Mouse (Mus musculus): ENCODE data around the gene Atp2c2.

DNA sequence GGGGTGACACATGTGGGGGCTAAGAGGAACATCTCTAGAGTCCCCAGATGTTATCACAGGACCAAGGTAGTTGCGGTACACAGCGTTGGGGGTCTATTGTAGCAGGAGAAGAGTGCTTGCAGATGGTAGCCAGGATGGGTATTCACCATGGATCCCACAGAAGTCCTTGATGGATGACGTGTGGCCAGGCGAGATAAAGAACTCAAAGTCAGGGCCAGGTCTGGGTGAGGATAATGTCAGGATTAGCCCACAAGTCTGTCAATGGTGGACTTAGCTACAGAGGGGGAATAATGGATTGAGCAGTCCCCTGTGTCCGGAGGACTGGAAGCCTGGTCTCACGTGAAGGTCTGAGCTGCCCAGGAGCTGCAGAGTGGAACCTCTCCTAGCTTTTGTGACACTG, 24.8 kb downstream of the Atp2c2 start:
- no peak for TF ChIP-seq CTCF (IDR thresholded peaks at IDR 0.05; ENCODE audit: extremely low read depth, insufficient read depth, low read length)
- no peak for TF ChIP-seq POLR2A (IDR thresholded peaks at IDR 0.05; ENCODE audit: extremely low read depth, insufficient read depth, low read length)
